Mouse (Mus musculus) monocyte, adult 5-6 weeks (primary cell): ENCODE results near the gene Elk4. TPM values are rescaled to one million over a fixed set of nuclear protein-coding genes. Genes with fewer than 3 reads are reported as not detected.

Source experiments
- ATAC-seq: fragments of 153-309, 156-312 bp; replicated peaks from 2 replicates; pipeline ENCODE4 v1.8.0; 2017; ENCODE audit warnings: mild to moderate bottlenecking; ENCODE audit not compliant: low TSS enrichment, insufficient number of reproducible peaks, severe bottlenecking, poor library complexity, low FRiP score
- total RNA-seq: library from RNA; stranded (forward); fragments of 200-1000, 200-491, 200-594 nt; gene quantifications from 3 replicates; pipeline ENCODE4 v1.2.3, GENCODE M21; 2017

The Elk4 gene
- 94.2 to 198 TPM (median 109 TPM) in 3 replicates for total RNA-seq

DNA sequence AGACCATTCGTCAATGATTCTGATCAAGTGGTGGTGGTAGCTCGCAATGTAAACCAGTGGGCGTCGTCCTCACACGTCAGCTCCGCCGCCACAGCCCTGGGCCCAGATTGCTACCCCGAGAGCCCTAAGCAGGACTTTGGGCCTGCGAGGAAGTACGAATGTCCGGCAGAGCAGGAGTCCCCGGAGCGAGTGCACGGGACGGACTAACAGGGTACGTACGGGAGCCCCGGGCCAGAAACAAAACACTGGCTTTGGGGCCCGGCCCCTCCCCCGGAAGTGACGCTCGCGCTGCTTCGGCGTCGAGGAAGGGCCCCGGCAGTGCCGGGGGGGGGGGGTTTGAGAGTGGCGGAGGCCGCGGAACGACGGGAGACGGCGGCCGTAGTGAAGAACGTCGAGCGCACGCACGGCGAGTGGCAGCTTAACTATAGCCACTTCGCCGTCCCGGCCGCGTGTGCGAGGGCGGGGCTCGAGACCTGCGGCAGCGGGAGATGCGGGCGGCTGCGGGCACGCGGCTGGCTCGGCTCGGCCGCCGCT, at the start of gene Elk4:
Gene Elk4, plus strand, starts transcription at position 326 of the 534 bp plus-strand sequence.
- ATAC-seq: peak; percentile 47

DNA sequence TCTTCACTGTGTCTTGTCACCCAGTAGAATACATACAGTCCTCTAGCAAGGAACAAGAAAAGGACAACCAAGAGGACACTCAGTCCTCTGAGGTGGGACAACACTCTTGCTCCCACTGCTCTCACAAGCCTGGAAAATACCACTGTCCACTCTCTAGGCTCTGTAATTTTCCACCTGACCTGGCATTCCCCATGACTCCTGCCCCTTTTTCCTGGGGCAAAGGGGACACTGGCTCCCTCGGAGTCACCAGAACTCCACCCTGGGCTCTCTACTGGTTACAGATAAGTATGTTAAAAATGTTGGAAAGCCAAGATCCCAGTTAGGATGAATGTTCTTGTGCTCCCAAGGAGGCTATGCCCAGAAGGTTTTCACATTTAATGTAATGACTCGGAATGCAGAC, 46.4 kb upstream of the Elk4 start:
- no peak for ATAC-seq

DNA sequence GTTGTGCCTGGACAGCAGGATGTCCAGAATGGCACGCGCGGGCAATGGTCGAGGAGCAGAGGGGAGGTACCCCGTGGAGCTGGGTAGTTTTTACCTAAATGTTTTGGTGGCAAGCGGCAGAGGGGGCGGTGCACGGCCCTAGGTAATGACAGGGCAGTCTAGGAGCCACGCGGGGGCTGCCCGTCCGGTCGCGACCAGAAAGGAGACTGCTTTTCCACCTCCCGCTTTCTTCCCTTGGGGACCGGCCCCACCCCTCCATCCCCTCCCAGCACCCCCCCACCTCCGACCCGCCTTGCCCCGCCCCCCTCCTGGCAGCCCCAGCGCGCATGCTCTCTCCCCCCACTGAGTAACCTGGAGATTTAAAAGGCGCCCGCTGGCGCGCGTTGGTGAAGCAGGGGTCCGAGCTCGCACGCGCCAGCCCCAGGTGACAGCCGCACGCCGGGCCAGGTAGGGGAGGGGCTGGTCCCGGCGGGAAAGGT, 44.8 kb upstream of the Elk4 start, which contains the start of gene Slc45a3:
Gene Slc45a3, plus strand, starts transcription at position 362 of the 479 bp plus-strand sequence.
- ATAC-seq: no peak

DNA sequence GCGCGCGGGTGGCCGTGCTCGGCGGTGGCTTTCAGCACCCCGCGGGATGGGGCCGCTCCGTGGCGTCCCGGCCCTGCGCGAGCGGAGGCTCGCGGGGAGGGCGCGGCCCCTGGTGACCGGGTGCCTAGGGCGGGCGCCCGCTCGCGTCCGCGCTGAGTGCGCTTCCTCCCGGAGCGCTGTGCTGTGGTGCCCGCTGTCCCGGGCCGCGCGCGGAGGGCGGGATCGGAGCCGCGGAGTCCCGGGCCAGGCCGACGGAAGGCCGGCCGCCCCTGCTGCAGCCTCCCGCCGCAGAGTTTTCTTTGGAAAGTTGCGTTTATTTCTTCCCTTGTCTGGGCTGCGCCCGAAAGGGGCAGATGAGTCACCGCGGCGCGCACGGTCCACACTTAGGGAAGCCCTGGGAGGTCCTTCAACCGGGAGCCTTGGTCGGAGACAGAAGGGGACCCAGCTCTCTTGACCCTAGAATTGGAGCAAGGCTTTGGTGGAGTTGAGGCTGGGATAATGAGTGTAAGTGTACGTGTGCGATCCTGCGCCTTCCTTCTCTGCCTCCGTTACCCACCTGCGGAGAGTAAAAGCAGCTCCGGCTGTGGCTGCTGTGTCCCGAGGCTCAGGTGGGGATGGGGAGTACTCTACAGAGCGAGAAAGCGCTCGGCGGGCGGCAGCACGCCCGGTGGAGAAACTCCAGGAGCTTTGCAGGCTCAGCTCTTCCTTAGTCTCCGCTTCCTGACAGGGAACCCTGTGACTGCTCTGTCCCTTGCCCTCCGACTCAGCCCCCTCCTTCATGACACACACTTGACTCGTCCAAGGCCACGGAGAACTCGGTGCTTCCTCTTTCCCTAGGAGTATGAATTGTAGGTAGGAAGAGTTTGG, 44.1 kb upstream of the Elk4 start:
- ATAC-seq: no peak

DNA sequence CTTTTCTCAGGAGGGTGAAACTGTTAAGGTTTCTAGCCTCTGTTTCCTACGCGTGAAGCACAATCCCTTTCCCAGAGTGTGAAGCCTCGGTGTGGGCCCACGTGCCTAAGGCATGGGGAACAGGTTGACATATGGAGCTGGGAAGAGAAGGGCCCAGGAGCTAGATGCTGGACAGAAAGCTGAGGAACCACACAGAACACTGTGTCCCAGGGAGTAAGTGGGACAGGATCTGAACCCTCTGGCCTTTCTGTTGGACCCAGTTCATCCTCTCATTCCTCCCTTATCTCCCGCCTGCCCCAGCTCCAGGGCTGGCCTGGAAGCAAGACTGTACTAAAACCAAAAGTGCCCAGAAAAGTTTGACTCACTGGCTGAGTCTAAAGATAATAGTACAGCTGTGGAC, 43.3 kb upstream of the Elk4 start:
- ATAC-seq: no peak

DNA sequence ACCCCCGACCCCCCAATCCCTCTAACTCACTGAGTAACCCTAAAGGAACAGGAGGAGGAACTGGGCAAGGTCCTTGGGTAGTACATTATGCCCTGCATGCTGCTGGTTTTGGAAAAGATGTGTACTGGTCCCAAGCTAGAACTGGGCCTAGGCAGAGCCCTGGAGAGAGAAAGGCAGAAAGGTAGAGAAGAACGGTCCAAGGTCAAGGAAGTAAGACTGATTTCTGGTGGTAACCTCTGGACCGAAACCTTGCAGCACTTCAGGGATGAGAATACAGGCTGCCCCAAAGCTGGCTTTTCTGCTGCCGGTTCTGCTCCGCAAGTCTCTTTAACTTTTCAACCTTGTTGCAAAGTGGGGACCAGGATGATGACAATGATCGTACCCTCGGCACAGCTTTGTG, 42.8 kb upstream of the Elk4 start:
- no peak for ATAC-seq

DNA sequence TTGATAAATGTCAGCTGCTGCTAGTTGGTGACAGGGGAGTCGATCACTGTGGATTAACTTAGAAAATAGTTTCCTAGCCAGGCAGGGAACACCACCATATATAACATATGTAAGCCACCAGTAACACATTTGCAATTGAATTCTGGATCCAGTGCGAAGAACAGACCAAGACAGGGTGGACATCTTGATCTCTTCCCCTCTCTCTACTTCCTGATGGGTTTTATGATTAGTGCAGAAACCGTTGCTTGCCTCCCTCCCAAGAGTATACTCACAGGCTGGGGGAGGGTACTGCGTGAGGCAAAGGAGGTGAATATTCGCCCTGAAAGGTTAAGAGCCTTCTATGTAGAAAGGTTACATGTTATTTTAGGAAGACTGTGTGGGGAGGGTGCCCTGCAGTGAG, 41.6 kb upstream of the Elk4 start:
- no peak for ATAC-seq

DNA sequence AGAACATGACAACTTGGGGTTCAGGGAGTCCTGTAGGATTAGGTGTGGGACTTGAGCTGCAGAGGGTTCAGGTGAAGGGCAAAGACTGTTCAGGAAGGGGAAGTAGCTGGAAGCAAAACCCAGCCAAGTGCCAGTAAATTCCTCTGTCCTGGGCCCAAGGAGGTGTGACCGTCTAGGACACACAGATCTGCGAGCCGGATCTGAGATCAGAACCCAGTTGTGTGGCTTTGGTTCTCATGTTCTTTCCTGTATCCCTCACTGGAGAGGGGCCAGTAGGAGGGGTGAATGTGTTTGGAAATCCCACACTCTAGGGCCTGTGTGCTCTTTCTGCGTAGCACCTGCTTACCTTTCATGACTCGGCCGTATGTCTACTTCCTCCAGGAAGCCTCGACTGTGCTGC, 40.1 kb upstream of the Elk4 start:
- ATAC-seq: no peak

DNA sequence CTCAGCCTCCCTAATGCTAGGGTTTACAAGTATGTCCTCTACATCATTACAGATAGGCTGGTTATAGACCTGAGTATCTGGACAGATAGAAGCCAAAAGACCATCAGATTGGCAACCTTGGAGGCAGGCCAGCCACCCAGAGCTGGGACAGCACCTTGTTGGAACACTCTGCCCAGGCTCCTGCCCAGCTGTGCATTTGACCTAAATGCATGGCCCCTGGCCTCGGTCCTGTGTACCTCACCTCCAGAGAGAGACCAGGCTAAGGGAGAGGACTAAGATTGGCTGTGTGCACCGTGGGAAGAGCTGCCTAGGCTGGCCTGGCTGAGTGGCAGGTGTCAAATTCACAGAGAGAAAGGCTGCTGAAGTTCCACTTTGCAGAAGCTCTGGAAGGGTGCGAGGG, 38.9 kb upstream of the Elk4 start:
- no peak for ATAC-seq

DNA sequence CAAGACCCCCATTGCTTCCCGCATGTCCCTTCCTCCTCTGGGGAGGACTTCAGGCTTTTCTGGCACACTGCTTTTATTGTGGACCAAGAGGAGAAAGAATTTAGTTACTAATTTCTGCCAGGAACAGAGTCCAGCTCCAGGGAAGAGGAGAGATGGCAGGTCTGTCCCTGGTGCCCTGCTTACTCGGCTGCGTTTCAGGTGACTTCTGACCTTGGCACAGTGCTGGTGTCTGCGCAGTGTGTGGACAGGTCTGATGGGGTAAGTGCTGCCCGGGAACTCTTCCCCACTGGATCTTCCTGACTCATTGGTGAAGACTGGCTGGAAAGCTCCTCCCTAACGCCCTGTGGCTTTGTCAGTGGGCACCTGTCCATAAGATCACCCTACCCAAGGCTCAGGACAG, 38.4 kb upstream of the Elk4 start:
- ATAC-seq: no peak

DNA sequence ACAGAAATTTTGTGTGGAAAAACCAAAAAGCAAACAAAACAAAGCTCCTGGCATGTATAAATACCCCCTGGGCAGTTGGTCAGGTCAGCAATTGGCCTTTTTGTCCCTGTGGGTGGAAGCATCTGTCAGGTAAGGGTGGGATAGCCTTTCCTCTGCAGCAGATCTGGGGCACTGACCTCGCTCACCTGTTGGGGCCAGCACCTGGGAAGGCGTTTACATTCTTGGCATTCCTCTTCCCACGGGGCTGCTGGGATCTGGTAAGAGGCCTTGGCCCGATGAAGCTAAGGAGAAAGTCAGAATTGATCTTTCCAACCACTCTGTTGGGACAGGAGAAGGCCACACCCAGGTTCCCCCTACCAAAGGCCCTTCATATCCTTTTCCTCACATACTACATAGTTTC, 37.6 kb upstream of the Elk4 start:
- ATAC-seq: no peak

DNA sequence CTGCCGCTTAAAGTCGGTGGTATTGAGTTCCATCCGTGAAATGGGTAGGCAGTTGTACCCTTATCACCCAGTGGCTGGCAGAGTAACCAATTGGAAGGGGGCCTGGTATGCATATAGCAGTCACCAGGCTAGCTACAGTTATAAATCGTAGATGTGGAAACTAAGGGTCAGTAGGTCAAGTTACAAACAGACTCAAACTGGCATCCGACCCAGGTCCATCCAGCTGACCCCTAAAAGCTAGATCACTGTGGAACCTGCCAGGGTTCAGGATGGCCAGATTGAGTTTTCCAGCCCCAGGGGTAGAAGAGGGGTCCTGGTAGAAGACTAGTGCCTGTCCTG, 37.1 kb upstream of the Elk4 start:
- ATAC-seq: no peak

DNA sequence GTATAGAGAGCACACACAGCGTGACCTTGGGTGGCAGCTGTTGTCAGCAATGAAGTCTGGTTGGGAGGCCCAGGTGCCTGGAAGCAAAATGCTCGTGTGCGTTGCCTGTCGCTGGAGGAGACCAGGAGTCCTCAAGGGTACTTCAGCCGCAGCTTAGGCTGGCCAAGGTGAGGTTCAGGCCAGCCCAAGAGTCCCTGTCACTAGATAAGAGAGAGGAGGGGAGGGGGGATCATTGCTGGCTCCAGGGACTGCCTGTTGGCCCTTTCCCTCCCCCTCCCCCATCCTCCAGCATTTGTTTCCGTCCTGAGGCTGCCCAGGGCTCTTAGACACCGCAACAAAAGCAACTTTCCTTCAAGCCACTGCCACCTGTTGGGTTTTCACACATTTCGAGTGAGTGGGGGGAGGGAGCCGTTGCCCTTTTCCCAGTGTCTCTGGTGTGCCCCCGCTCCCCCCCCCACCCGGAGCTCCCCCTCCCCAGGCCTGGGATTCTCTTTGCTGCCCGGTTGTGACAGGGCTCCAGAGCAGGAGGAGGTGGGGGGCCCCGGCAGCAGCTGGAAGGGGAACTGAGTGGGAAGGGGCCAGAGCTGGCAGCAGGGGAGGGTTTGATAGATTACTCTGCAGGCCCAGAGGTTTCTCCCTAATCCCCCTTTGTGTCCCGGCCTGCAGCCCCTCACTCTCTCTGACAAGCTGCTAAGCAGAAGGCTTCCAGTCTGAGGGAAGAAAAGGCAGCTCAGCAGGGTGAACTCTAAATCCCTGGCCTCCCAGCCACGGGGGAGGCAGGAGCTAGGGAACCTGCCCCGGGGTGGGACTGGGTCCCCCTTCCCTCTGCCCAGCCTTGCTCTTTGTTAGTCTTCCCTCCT, 36.5 kb upstream of the Elk4 start:
- ATAC-seq: no peak

DNA sequence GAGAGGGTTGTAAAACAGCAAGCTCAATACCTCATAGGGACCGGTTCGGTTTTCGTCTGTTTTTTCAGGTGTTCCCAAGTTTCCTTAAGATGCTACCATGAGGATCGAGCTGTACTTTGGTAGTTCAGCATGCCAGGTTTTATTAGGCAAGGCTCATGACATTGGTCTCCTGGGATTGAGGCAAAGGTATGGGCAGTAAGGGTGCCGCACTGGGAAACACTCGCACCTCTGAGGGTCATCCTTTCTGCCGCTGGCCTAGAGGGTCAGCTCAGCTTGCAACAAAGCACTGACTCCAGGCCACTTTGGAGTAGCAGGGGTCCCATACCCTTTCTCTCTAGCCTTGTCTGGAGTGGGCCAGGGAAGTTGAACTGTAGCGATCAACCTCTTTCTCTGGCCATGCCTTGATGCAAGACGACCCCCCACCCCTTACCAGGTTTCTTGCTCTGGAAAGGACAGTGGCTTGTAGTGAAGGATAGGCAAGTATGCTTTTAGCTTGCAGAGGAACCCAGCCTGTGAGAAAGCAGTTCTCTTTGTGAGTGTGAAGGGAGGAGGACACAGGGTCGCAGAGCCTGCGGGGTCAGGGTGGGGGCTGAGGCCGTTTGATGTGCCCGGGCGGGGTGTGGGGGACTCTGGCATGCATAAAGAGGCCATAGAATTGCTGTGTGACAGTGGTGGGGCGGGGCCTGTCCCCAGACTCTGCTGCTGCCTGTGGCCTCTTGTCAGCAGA, 35.5 kb upstream of the Elk4 start:
- ATAC-seq: no peak

DNA sequence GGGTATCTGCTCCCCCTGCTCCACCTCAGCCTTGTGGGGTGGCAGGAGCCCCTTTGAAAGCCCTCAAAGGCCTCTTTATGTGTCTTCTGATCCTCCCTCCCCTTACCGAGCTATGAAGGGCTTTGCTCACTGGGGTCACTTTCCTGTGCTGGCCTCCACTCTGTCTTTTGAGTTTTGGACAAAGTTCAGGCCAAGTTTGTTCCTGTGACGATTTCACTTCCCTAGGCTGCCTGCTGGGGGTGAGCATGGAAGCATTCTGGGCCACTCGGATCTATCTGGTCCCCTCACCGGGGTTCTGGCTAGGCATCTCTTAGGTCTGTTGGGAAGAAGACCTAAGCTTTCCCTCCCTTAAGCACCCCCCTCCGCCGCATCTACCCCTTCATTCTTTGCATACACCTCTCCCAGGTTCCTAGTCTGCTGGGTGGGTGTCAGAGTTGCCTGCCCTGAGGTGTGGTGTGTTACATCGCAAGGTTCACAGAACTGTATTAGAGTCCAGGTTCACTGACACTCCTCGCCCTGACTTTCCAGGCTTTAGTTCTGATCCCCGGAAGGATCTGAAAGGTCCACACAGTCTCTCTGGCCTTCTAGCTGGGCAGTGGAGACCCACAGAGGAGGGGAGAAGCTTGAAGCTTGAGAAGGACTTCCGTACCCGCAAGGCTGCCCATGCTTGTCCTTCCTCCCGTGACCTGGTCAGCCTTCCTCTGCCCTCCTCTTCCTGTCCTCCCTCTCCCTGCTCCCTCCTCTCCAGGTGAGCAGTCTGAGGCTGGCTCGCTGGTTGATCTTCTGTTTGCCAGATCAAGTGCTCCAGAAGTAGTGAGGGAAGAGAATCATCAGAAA, 34.7 kb upstream of the Elk4 start:
- no peak for ATAC-seq

DNA sequence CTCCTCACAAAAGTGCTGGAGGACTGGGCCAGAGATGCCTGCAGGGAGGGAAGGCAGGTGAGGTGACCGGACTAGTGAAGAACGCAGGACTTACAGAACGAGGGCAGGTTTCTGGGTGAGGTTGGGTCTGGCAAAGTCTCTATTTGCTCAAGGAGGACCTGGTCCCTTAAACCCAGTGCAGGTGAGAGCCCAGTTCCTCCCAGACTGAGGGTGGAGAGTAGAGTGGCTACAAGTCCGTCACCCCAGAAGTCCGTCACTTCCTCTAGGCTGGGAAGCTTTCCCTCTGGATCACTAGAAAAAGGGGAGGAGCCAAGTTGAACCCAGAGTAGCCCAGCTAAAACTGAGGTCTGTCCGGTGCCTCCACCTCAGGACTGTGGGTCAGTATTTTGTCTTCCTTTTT, 33.4 kb upstream of the Elk4 start:
- no peak for ATAC-seq

DNA sequence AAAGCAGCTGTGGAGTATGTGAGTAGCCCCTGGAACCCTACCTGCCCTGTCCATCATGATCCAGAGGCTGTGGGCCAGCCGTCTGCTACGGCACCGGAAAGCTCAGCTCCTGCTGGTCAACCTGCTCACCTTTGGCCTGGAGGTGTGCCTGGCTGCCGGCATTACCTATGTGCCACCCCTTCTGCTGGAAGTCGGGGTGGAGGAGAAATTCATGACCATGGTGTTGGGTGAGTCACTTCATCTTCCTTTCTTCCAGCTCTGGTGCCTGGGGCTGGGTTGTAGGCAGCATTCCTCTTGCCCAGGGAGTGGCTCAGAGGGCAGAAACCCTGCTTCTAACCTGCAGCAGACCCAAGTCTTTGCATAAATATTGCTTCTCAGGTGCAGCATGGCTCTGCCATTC, 30.5 kb upstream of the Elk4 start:
- ATAC-seq: no peak

DNA sequence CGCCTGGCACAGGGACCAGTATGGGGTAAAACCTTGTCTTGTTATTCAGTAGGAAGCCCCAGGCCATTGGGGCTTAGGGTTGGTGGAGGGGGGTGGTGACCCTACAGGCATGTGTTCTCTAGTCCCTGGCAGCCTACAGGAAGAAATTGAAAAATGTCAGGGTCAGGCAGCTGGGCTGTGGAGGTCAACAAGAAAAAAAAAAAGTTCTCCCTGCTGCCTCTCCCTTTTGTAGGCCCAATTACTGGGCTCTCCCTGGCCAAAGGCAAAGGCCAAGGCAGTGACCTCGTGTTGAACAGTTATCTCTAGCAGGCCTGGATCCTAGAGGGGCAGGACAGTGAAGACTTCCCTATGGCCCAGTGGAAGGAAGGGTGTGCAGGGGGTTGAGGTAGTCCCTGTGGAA, 26.9 kb upstream of the Elk4 start:
- no peak for ATAC-seq
